Mouse (Mus musculus): ENCODE measurements around the gene Olfr141.

Gene Olfr141

DNA sequence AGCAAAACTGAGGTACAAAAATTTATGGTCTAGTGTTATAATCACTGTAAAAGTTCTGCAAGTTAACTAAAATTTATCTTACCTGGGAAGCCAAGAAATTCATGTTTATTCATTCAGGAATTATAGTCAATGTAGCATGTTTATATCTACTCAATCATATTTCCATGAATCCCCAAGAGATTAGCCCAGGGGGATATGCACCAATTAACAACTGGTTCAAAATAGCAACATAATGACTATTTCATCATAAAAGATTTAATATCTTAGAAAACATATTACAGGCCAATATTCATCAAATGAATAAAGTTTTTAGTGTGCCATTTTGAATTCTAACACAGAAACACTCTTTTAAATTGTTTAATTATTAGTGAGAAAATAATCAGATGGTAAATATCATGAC is at the start of gene Olfr141:
TSS of gene Olfr141 (minus strand) at position 101 of the 400 bp plus-strand sequence.
- no peak for DNase-seq

- no peak for DNase-seq
These were observed 41.8 kb upstream of the Olfr141 start, which contains the start of gene Olfr1095 for GRCm38 (mm10) chr2:86851596-86851995. TSS of gene Olfr1095 (minus strand) at chr2:86851696.

GRCm38 (mm10) chr2:86824363-86824762 is 14.5 kb upstream of the Olfr141 start, which contains the start of gene Olfr1094:
TSS of gene Olfr1094 (plus strand) at chr2:86824663.
- no peak for DNase-seq

DNA sequence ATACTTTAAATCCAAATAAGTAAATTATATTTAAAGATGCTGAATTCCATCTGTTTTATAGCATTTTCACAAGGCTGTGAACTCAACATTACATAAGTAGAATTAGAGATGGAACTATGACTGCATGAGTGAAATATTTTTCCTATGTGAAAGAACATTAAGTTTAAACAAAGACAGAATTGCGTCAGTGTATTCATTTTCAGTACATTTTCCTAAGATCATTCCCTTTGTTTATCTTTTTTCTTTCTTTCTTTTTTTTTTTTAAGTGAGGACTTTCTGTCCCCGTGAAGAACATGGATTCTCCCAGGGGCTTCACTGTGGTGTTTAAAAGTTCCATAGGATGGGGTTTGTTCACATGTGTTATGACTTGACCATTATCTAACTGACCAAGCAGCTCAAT is 27.6 kb downstream of the Olfr141 start, which contains the start of gene Olfr1093:
TSS of gene Olfr1093 (plus strand) at position 301 of the 400 bp plus-strand sequence.
- DNase-seq: no peak

DNA sequence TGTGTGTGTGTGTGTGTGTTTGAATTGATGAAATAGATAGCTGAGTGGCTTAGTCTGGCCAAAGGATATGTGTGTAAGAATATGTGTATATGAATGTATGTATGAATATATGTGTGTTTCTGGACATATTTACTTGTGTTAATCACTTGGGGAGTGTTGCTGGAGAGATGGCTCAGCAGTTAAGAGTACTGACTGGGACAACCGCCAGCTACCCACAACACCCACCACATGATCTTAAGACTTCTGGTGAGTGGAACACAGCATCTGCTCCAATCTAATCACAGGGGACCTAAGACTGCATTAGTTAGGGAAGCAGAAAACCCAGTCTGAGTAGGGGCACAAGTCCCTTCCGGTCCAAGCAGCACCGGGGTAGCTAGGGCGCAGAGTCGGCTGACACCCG is 48.8 kb downstream of the Olfr141 start:
- DNase-seq: no peak

- DNase-seq: no peak
These were observed 50.9 kb downstream of the Olfr141 start, which contains the start of gene Olfr1090 for GRCm38 (mm10) chr2:86758893-86759292. TSS of gene Olfr1090 (minus strand) at chr2:86758993.
